In the genomic region with DNA sequence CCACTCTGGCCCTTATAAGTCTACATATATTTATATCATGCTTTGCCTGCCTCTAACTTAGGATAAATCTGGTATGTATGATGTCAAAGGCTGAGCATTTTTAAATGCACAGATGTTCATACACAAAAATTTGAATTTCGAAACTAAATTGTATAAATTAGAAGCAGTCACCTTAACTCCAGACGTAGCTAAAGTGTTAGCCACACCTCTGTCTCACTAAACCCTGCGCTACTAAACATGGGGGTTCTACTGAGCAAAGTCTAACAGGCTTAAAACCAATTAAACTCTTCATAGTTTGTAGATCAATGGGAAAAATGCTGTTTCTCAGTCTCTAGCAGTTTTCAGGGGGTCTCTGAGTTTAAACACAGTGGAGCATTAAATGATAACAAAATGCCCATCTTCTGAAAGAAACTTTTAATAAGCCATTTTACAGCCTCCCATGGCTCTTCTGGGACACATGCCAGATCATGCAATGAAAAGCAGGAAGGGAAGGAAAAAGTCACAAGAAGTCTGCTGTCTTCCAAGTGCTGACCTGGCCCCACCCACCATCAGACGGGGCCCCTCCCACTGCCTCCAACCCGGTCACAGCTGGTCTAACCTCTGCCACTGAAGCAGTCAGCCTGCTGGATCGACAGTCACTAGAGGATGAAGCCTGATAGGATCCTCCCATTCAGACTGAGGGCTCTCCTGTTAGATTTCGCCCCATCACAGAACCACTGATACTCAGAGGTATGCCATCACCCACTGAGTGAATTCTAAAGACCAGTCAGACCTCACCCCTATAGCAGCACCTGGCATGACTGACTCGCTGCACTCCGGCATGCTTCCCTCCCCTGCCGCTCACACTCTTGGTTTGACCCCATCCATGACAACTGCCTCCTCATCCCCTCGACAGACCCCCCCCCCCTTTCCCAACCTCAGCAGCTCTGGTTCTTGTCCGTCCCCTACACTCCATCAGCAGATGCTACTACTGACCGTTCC, we compare ENCODE assay signal across 9 mouse cellular contexts. TPM values are rescaled to one million over a fixed set of nuclear protein-coding genes. Genes with fewer than 3 reads are reported as not detected.
DNase-seq lines count a peak whose midpoint lies in the region; ATAC-seq and TF ChIP-seq lines count a peak whose summit lies in the region.
"Had no signal": no experiment of that assay in that cellular context is flagged by ENCODE, and none has a peak within 500 bp of the region (broad histone marks: within the 10 kb centered on the region; RNA-seq: fewer than 3 reads in every experiment).

No protein-coding gene starts in this region.

- H3K27ac ChIP-seq in heart, embryonic 10.5 days: peak overlapping the region; percentile 36; the same call in 1 of the 2 replicates
- H3K27ac ChIP-seq in intestine, embryonic 15.5 days: no peak overlapping the region
- peak overlapping the region; percentile 91 for H3K27ac ChIP-seq in liver, embryonic 14.5 days
- no peak overlapping the region for H3K27ac ChIP-seq in midbrain, embryonic 11.5 days (ENCODE audit: low read depth, low read length)

- 73% methylated on average over 13 of the region's 13 CpGs for WGBS in heart, embryonic 10.5 days
- 68% methylated on average over 13 of the region's 13 CpGs for WGBS in intestine, embryonic 15.5 days
- WGBS in liver, embryonic 14.5 days (ENCODE audit: insufficient replicate concordance): 45% methylated on average over 13 of the region's 13 CpGs
- WGBS in midbrain, embryonic 11.5 days: 87% methylated on average over 13 of the region's 13 CpGs

- no peak overlapping the region for H3K4me3 ChIP-seq in heart, embryonic 10.5 days
- H3K4me3 ChIP-seq in intestine, embryonic 15.5 days (replicated peaks): no peak overlapping the region
- peak overlapping the region in 1 of 2 experiments; percentile 35; a peak in 2 of 4 replicates for H3K4me3 ChIP-seq in liver, embryonic 14.5 days (ENCODE audit: insufficient read depth in 1 of 2, low read depth in 2 of 2, low read length in 2 of 2)
- no peak overlapping the region for H3K4me3 ChIP-seq in midbrain, embryonic 11.5 days (ENCODE audit: low read depth, low read length)

- H3K9me3 ChIP-seq in heart, embryonic 10.5 days: no peaks in the 10 kb centered on the region
- no peaks in the 10 kb centered on the region for H3K9me3 ChIP-seq in intestine, embryonic 15.5 days
- no peaks in the 10 kb centered on the region for H3K9me3 ChIP-seq in liver, embryonic 14.5 days (ENCODE audit: control insufficient read depth, low read length)
- H3K9me3 ChIP-seq in midbrain, embryonic 11.5 days (ENCODE audit: control insufficient read depth, low read length): no peaks in the 10 kb centered on the region

- TF ChIP-seq EP300 in liver, embryonic 14.5 days (IDR thresholded peaks at IDR 0.05; ENCODE audit: low read depth): no peak

- H3K27me3 ChIP-seq in heart, embryonic 10.5 days (ENCODE audit: insufficient read depth, poor library complexity, severe bottlenecking): no peaks in the 10 kb centered on the region
- H3K27me3 ChIP-seq in intestine, embryonic 15.5 days (replicated peaks): no peaks in the 10 kb centered on the region
- no peaks in the 10 kb centered on the region for H3K27me3 ChIP-seq in liver, embryonic 14.5 days (ENCODE audit: control insufficient read depth, insufficient read depth, low read length)
- no peaks in the 10 kb centered on the region for H3K27me3 ChIP-seq in midbrain, embryonic 11.5 days (ENCODE audit: control insufficient read depth, insufficient read depth, low read length)

- ATAC-seq in intestine, embryonic 15.5 days: peak; percentile 80
- peak; percentile 73 for ATAC-seq in liver, embryonic 14.5 days (ENCODE audit: insufficient read depth)
- no peak for ATAC-seq in midbrain, embryonic 11.5 days (ENCODE audit: low FRiP score)

- peak; percentile 83 for DNase-seq in heart, embryonic 10.5 days (ENCODE audit: low spot score)
- no peak for DNase-seq in heart, postnatal 36 days
- peak; percentile 50 for DNase-seq in c-Kit-negative CD71-positive TER-119-positive erythroid progenitor cells, embryonic 14.5 days (ENCODE audit: low read depth, low spot score)
- DNase-seq in liver, embryonic 14.5 days (ENCODE audit: low read depth in 3 of 3, low spot score in 3 of 3): peak; percentile 56 to 59 (median 58)
- DNase-seq in gastrocnemius, postnatal 25 days: no peak
- no peak for DNase-seq in left cerebral cortex, postnatal 14 days (ENCODE audit: low spot score in 2 of 2)
- DNase-seq in midbrain, embryonic 11.5 days (ENCODE audit: low spot score, missing footprints): no peak
- DNase-seq: cerebellum, adult 11-12 months had no signal

- peaks cover 20% of the 10 kb centered on the region for H3K4me1 ChIP-seq in heart, embryonic 10.5 days
- peaks cover 17% of the 10 kb centered on the region; the same call in 1 of the 2 replicates for H3K4me1 ChIP-seq in intestine, embryonic 15.5 days (replicated peaks)
- H3K4me1 ChIP-seq in liver, embryonic 14.5 days (replicated peaks; ENCODE audit: control insufficient read depth in 2 of 2, insufficient read depth in 2 of 2, low read length in 1 of 2): peaks cover 31 to 34% of the 10 kb centered on the region in 2 experiments
- no peaks in the 10 kb centered on the region for H3K4me1 ChIP-seq in midbrain, embryonic 11.5 days (ENCODE audit: control insufficient read depth, insufficient read depth, low read length)

- H3K4me2 ChIP-seq in intestine, embryonic 15.5 days (replicated peaks): no peak overlapping the region
- H3K4me2 ChIP-seq in liver, embryonic 14.5 days (ENCODE audit: low read depth): peak overlapping the region; percentile 73
- no peak overlapping the region for H3K4me2 ChIP-seq in midbrain, embryonic 11.5 days

- peaks cover 21% of the 10 kb centered on the region for H3K36me3 ChIP-seq in heart, embryonic 10.5 days
- H3K36me3 ChIP-seq in intestine, embryonic 15.5 days: no peaks in the 10 kb centered on the region
- no peaks in the 10 kb centered on the region; the same call in 1 of the 2 replicates for H3K36me3 ChIP-seq in liver, embryonic 14.5 days (replicated peaks; ENCODE audit: control insufficient read depth, insufficient read depth, low read depth)
- H3K36me3 ChIP-seq in midbrain, embryonic 11.5 days (ENCODE audit: control insufficient read depth, insufficient read depth, low read length): no peaks in the 10 kb centered on the region

- H3K9ac ChIP-seq in intestine, embryonic 15.5 days: no peak overlapping the region
- peak overlapping the region; percentile 44 for H3K9ac ChIP-seq in liver, embryonic 14.5 days (replicated peaks)
- H3K9ac ChIP-seq in midbrain, embryonic 11.5 days (ENCODE audit: low read length): no peak overlapping the region

- no peak for TF ChIP-seq CTCF in liver, embryonic 14.5 days (IDR thresholded peaks at IDR 0.05; ENCODE audit: low read depth)

- intact Hi-C loops in heart, postnatal 36 days (cut with DNase I): no loop called here
- intact Hi-C loops in left cerebral cortex, postnatal 14 days (cut with DNase I): no loop called here

RNA-seq across cellular contexts. Expression of a gene that starts 23.8 kb away (rescaled TPM):
- polyA plus RNA-seq in heart, embryonic 10.5 days (2016; fragmentation: Nextera tagmentation; extraction: Ambion mirVana): 11.3 and 14.4 TPM in 2 replicates
- total RNA-seq in heart, postnatal 36 days (2021): 10 to 100 TPM; 31.2 to 31.9 TPM
- 9.7 and 10.3 TPM in 2 replicates for polyA plus RNA-seq in intestine, embryonic 15.5 days (2015; fragmentation: Nextera tagmentation; extraction: Ambion mirVana)
- 3.8 and 5.0 TPM in 2 replicates for polyA plus RNA-seq in liver, embryonic 14.5 days (2012; rRNA removed)
- polyA plus RNA-seq in liver, embryonic 14.5 days (2014; fragmentation: Nextera tagmentation; extraction: Ambion mirVana): 3.8 and 4.3 TPM in 2 replicates
- total RNA-seq in gastrocnemius, postnatal 25 days (2021): 10 to 100 TPM; 19.3 to 20.2 TPM
- total RNA-seq in left cerebral cortex, postnatal 14 days (2021): 100 to 1,000 TPM; 109 to 112 TPM
- 24.9 and 25.9 TPM in 2 replicates for polyA plus RNA-seq in midbrain, embryonic 11.5 days (2014; fragmentation: Nextera tagmentation; extraction: Ambion mirVana)

Comparison
In these comparisons a context has a peak if more than half of its experiments do, and no peak if none do; other contexts are left out.
1. DNase-seq: peak in heart, embryonic 10.5 days (single experiment), c-Kit-negative CD71-positive TER-119-positive erythroid progenitor cells, embryonic 14.5 days (single experiment) and liver, embryonic 14.5 days (3 of 3); none in heart, postnatal 36 days (0 of 2), gastrocnemius, postnatal 25 days (single experiment), left cerebral cortex, postnatal 14 days (0 of 2) and midbrain, embryonic 11.5 days (single experiment).
2. H3K27ac ChIP-seq: peak in heart, embryonic 10.5 days (single experiment) and liver, embryonic 14.5 days (single experiment); none in intestine, embryonic 15.5 days (single experiment) and midbrain, embryonic 11.5 days (single experiment).